Mouse (Mus musculus) limb, embryonic 15.5 days (tissue): ENCODE results near the gene Vmn1r226. TPM values are rescaled to one million over a fixed set of nuclear protein-coding genes. Genes with fewer than 3 reads are reported as not detected.

Experiments
- ATAC-seq: fragments of 200-750 bp; cut with Nextera tagmentation; 2 replicates; pipeline ENCODE4 v1.8.0; 2017; ENCODE audit warnings: low read depth, moderate TSS enrichment; ENCODE audit not compliant: insufficient number of reproducible peaks, low FRiP score, low TSS enrichment
- H3K27ac ChIP-seq: fragments of 300-500 bp; sonication (generic); 2 replicates; pipeline ENCODE4 v1.5.1; 2015; ENCODE audit warnings: moderate library complexity, mild to moderate bottlenecking, inconsistent platforms
- H3K27me3 ChIP-seq: fragments of 300-500 bp; sonication (generic); 2 replicates; pipeline ENCODE4 v1.6.1; 2015; ENCODE audit warnings: inconsistent platforms
- H3K36me3 ChIP-seq: fragments of 300-500 bp; sonication (generic); 2 replicates; pipeline ENCODE4 v1.6.1; 2015; ENCODE audit warnings: inconsistent platforms
- H3K4me1 ChIP-seq: fragments of 300-500 bp; sonication (generic); 2 replicates; pipeline ENCODE4 v1.6.1; 2015; ENCODE audit warnings: inconsistent platforms
- H3K4me2 ChIP-seq: fragments of 300-500 bp; sonication (generic); 2 replicates; pipeline ENCODE4 v1.6.1; 2015; ENCODE audit warnings: mild to moderate bottlenecking, inconsistent platforms
- H3K4me3 ChIP-seq: fragments of 300-500 bp; sonication (generic); 2 replicates; pipeline ENCODE4 v1.5.1; 2015; ENCODE audit warnings: mild to moderate bottlenecking, inconsistent platforms
- H3K9ac ChIP-seq: fragments of 300-500 bp; sonication (generic); 2 replicates; pipeline ENCODE4 v1.6.1; 2015; ENCODE audit warnings: inconsistent platforms
- H3K9me3 ChIP-seq: fragments of 300-500 bp; sonication (generic); 2 replicates; pipeline ENCODE4 v1.6.1; 2016; ENCODE audit warnings: inconsistent platforms
- WGBS: fragments of 180-500 bp; shearing (Covaris S2); methylation state at CpG from one replicate; pipeline ENCODE4 v1.1.7; 2015; 5-methylcytosine and 5-hydroxymethylcytosine counted together
- polyA plus RNA-seq: library from polyadenylated mRNA; unstranded; fragments of >200 nt; fragmentation: Nextera tagmentation; extraction: Ambion mirVana; gene quantifications from 2 replicates; pipeline ENCODE4 v1.2.1, GENCODE M21; 2015

The Vmn1r226 gene
- polyA plus RNA-seq: not detected in 2 replicates

DNA sequence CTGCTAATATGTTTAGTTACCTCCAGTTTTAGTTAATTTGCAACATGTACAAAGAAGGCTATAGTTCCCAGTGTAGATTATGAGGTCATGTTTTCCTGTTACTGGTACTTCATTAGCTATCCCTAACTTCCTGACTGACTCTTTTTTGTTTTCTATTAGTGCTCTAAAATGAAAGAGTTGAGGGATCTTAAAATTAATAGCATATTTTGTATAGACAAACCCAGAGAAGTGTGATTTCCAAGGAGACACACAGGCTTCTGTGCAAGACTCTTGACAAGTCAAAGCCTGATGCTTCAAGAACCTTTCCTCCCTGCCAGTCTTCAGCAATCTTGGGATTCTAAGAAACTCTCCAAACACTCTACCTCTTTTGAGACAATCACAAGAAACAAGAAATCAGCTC is at the start of gene Vmn1r226:
Gene Vmn1r226, plus strand, starts transcription at position 301 of the 400 bp plus-strand sequence.
- Histone ChIP-seq H3K9ac (no peak within 1 kb of the TSS), H3K27me3 (no peaks in the 10 kb centered on the region), H3K27ac (no peak within 1 kb of the TSS), H3K36me3 (no peaks in the 10 kb centered on the region), H3K4me3 (no peak within 1 kb of the TSS), H3K9me3 (no peaks in the 10 kb centered on the region), H3K4me1 (no peaks in the 10 kb centered on the region), H3K4me2 (no peak within 1 kb of the TSS)
- ATAC-seq: no peak

DNA sequence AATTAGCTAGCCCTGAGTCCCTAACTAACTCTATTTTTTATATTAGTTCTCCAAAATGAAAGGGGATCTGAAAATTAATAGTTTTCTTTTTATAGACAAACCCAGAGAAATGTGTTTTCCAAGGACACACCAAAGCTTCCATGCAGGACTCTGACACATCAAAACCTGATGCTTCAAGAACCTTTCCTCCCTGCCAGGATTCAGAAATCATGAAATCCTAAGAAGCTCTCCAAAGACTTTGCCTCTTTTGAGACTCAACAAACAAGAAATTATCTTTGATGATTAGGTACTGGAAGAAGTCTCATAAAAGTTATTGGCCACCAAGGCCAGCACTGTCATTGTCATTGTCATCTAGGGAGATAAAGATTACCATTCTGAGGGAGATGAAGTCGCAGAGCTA is 46.9 kb downstream of the Vmn1r226 start, which contains the start of gene Vmn1r227:
Gene Vmn1r227, plus strand, starts transcription at position 301 of the 400 bp plus-strand sequence.
- no peaks in the 10 kb centered on the region for H3K4me1 ChIP-seq
- H3K36me3 ChIP-seq: no peaks in the 10 kb centered on the region
- 44% methylated on average over 1 of the region's 1 CpGs for WGBS
- H3K9me3 ChIP-seq: no peaks in the 10 kb centered on the region
- no peaks in the 10 kb centered on the region for H3K27me3 ChIP-seq
- no peak within 1 kb of the TSS for H3K4me2 ChIP-seq
- H3K9ac ChIP-seq: no peak within 1 kb of the TSS
- H3K27ac ChIP-seq: no peak within 1 kb of the TSS
- no peak for ATAC-seq
- H3K4me3 ChIP-seq: no peak within 1 kb of the TSS

Other genes starting within 250 kb of the Vmn1r226 start
- not detected in 2 replicates for gene Vmn2r108, start 201.5 kb upstream of the Vmn1r226 start, polyA plus RNA-seq
- gene Vmn1r225, start 184.7 kb upstream of the Vmn1r226 start, polyA plus RNA-seq: not detected in 2 replicates
- gene Vmn2r109, start 118.1 kb upstream of the Vmn1r226 start, polyA plus RNA-seq: not detected in 2 replicates
- gene Vmn2r110, start 86.4 kb upstream of the Vmn1r226 start, polyA plus RNA-seq: 0.01 TPM in 1 of 2 replicates, not detected in the other
- gene Fpr-rs3, start 58.0 kb upstream of the Vmn1r226 start, polyA plus RNA-seq: not detected in 2 replicates
- not detected in 2 replicates for gene Vmn1r227, start 47.0 kb downstream of the Vmn1r226 start, polyA plus RNA-seq
- gene Vmn1r228, start 103.3 kb downstream of the Vmn1r226 start, polyA plus RNA-seq: not detected in 2 replicates
- gene Vmn1r229, start 128.7 kb downstream of the Vmn1r226 start, polyA plus RNA-seq: not detected in 2 replicates
- not detected in 2 replicates for gene Vmn1r230, start 157.6 kb downstream of the Vmn1r226 start, polyA plus RNA-seq
- gene Vmn1r231, start 222.2 kb downstream of the Vmn1r226 start, polyA plus RNA-seq: not detected in 2 replicates
- not detected in 2 replicates for gene Vmn1r232, start 236.9 kb downstream of the Vmn1r226 start, polyA plus RNA-seq